Comparison of ENCODE assay signal across 20 mouse cellular contexts in genomic region chr7:45328841-45329475, GRCm38 (mm10). TPM values are rescaled to one million over a fixed set of nuclear protein-coding genes. Genes with fewer than 3 reads are reported as not detected.
DNase-seq lines count a peak whose midpoint lies in the region; ATAC-seq lines count a peak whose summit lies in the region.
"Had no signal": no experiment of that assay in that cellular context is flagged by ENCODE, and none has a peak within 500 bp of the region (broad histone marks: within the 10 kb centered on the region; RNA-seq: fewer than 3 reads in every experiment).

No protein-coding gene starts in this region.

- H3K36me3 ChIP-seq in heart, embryonic 10.5 days, result peaks cover 28% of the 10 kb centered on the region
- peaks cover 18% of the 10 kb centered on the region for H3K36me3 ChIP-seq in embryonic facial prominence, embryonic 14.5 days (ENCODE audit: control insufficient read depth, insufficient read depth, low read length)
- H3K36me3 ChIP-seq in heart, embryonic 12.5 days, result peaks cover 34% of the 10 kb centered on the region
- H3K36me3 ChIP-seq in limb, embryonic 15.5 days, result peaks cover 34% of the 10 kb centered on the region
- H3K36me3 ChIP-seq: forebrain, embryonic 12.5 days had no signal

- peak overlapping the region; percentile 79 for H3K27ac ChIP-seq in heart, embryonic 10.5 days
- H3K27ac ChIP-seq in embryonic facial prominence, embryonic 14.5 days (replicated peaks; ENCODE audit: low read depth, low read length), result 0 out of 2 replicates have a peak overlapping the region, but pooled peaks have one; percentile 10
- H3K27ac ChIP-seq in heart, embryonic 12.5 days (ENCODE audit: poor library complexity, severe bottlenecking), result peak overlapping the region; percentile 89
- peak overlapping the region; percentile 38; the same call in 1 of the 2 replicates for H3K27ac ChIP-seq in limb, embryonic 15.5 days
- H3K27ac ChIP-seq: forebrain, embryonic 12.5 days; macrophage; midbrain, embryonic 13.5 days had no signal

- no peak for DNase-seq in heart, embryonic 10.5 days (ENCODE audit: low spot score)
- no peak for DNase-seq in heart, adult 11 months
- no peak for DNase-seq in embryonic facial prominence, embryonic 14.5 days (ENCODE audit: low spot score)
- DNase-seq in lung, postnatal 36 days, result no peak
- no peak for DNase-seq in kidney, adult 8-10 months
- DNase-seq: adrenal gland, postnatal 36 days; cerebellum, adult 9-10 months; kidney, adult 2 months; kidney, postnatal 4 days; lung, embryonic 14.5 days; thymus, adult 2 months had no signal

- no peaks in the 10 kb centered on the region for H3K27me3 ChIP-seq in heart, embryonic 10.5 days (ENCODE audit: insufficient read depth, poor library complexity, severe bottlenecking)
- no peaks in the 10 kb centered on the region for H3K27me3 ChIP-seq in embryonic facial prominence, embryonic 14.5 days (replicated peaks; ENCODE audit: control insufficient read depth, insufficient read depth, low read length)
- no peaks in the 10 kb centered on the region for H3K27me3 ChIP-seq in heart, embryonic 12.5 days (replicated peaks)
- no peaks in the 10 kb centered on the region for H3K27me3 ChIP-seq in limb, embryonic 15.5 days

- WGBS in heart, embryonic 10.5 days, result 67% methylated on average over 13 of the region's 13 CpGs
- 78% methylated on average over 11 of the region's 13 CpGs for WGBS in embryonic facial prominence, embryonic 14.5 days
- 53% methylated on average over 13 of the region's 13 CpGs for WGBS in heart, embryonic 12.5 days
- 78% methylated on average over 13 of the region's 13 CpGs for WGBS in limb, embryonic 15.5 days

- peaks cover 53% of the 10 kb centered on the region for H3K4me1 ChIP-seq in heart, embryonic 10.5 days
- peaks cover 7% of the 10 kb centered on the region; the same call in 1 of the 2 replicates for H3K4me1 ChIP-seq in embryonic facial prominence, embryonic 14.5 days (ENCODE audit: control insufficient read depth, insufficient read depth, low read length)
- peaks cover 31% of the 10 kb centered on the region for H3K4me1 ChIP-seq in heart, embryonic 12.5 days (replicated peaks)
- H3K4me1 ChIP-seq in limb, embryonic 15.5 days, result peaks cover 13% of the 10 kb centered on the region

- no peak for ATAC-seq in embryonic facial prominence, embryonic 14.5 days (ENCODE audit: low read depth)
- no peak for ATAC-seq in heart, embryonic 12.5 days (ENCODE audit: insufficient number of reproducible peaks, low FRiP score)
- ATAC-seq in limb, embryonic 15.5 days (ENCODE audit: insufficient number of reproducible peaks, low FRiP score, low TSS enrichment, low read depth), result no peak
- ATAC-seq: hindbrain, embryonic 16.5 days; midbrain, embryonic 13.5 days had no signal

- H3K4me3 ChIP-seq in heart, embryonic 10.5 days, result no peak overlapping the region; the same call in 1 of the 2 replicates
- no peak overlapping the region for H3K4me3 ChIP-seq in embryonic facial prominence, embryonic 14.5 days (ENCODE audit: low read depth, low read length)
- no peak overlapping the region for H3K4me3 ChIP-seq in heart, embryonic 12.5 days
- H3K4me3 ChIP-seq in limb, embryonic 15.5 days, result no peak overlapping the region
- H3K4me3 ChIP-seq: forebrain, embryonic 12.5 days; midbrain, embryonic 13.5 days; myocyte had no signal

- no peaks in the 10 kb centered on the region for H3K9me3 ChIP-seq in heart, embryonic 10.5 days
- peaks cover 3% of the 10 kb centered on the region; the same call in 1 of the 2 replicates for H3K9me3 ChIP-seq in embryonic facial prominence, embryonic 14.5 days (ENCODE audit: control insufficient read depth, low read length)
- H3K9me3 ChIP-seq in heart, embryonic 12.5 days (replicated peaks), result peaks cover 7% of the 10 kb centered on the region
- H3K9me3 ChIP-seq in limb, embryonic 15.5 days, result no peaks in the 10 kb centered on the region
- H3K9me3 ChIP-seq: forebrain, embryonic 12.5 days had no signal

- peak overlapping the region; percentile 40; the same call in 1 of the 2 replicates for H3K9ac ChIP-seq in embryonic facial prominence, embryonic 14.5 days (ENCODE audit: low read depth, low read length)
- no peak overlapping the region for H3K9ac ChIP-seq in heart, embryonic 12.5 days
- no peak overlapping the region for H3K9ac ChIP-seq in limb, embryonic 15.5 days
- H3K9ac ChIP-seq: forebrain, embryonic 12.5 days; lung, embryonic 14.5 days; midbrain, embryonic 13.5 days had no signal

- H3K4me2 ChIP-seq in embryonic facial prominence, embryonic 14.5 days (ENCODE audit: low read depth, low read length), result no peak overlapping the region
- H3K4me2 ChIP-seq in heart, embryonic 12.5 days, result 0 out of 2 replicates have a peak overlapping the region, but pooled peaks have one; percentile 14
- H3K4me2 ChIP-seq in limb, embryonic 15.5 days, result no peak overlapping the region
- H3K4me2 ChIP-seq: forebrain, embryonic 12.5 days; liver, embryonic 11.5 days; lung, embryonic 14.5 days; midbrain, embryonic 13.5 days had no signal

RNA-seq across cellular contexts. Expression of gene Trpm4, which starts 4.6 kb away (rescaled TPM):
- polyA plus RNA-seq in heart, embryonic 10.5 days (2016; fragmentation: Nextera tagmentation; extraction: Ambion mirVana), result 13.5 and 15.2 TPM in 2 replicates
- 16.6 and 18.2 TPM in 2 replicates for polyA plus RNA-seq in embryonic facial prominence, embryonic 14.5 days (2014; fragmentation: Nextera tagmentation; extraction: Ambion mirVana)
- polyA plus RNA-seq in heart, embryonic 12.5 days (2016; fragmentation: Nextera tagmentation; extraction: Ambion mirVana), result 15.2 and 15.4 TPM in 2 replicates
- polyA plus RNA-seq in limb, embryonic 15.5 days (2015; fragmentation: Nextera tagmentation; extraction: Ambion mirVana), result 22.0 and 22.6 TPM in 2 replicates

RNA-seq across cellular contexts. Expression of gene Hrc, which starts 6.1 kb away (rescaled TPM):
- polyA plus RNA-seq in heart, embryonic 10.5 days (2016; fragmentation: Nextera tagmentation; extraction: Ambion mirVana), result 17.9 and 31.4 TPM in 2 replicates
- 11.0 and 15.8 TPM in 2 replicates for polyA plus RNA-seq in embryonic facial prominence, embryonic 14.5 days (2014; fragmentation: Nextera tagmentation; extraction: Ambion mirVana)
- 25.5 and 26.9 TPM in 2 replicates for polyA plus RNA-seq in heart, embryonic 12.5 days (2016; fragmentation: Nextera tagmentation; extraction: Ambion mirVana)
- polyA plus RNA-seq in limb, embryonic 15.5 days (2015; fragmentation: Nextera tagmentation; extraction: Ambion mirVana), result 6.5 and 15.1 TPM in 2 replicates
- polyA plus RNA-seq: macrophage had no signal

RNA-seq across cellular contexts. Expression of gene Ppfia3, which starts 37.9 kb away (rescaled TPM):
- 2.4 and 2.9 TPM in 2 replicates for polyA plus RNA-seq in heart, embryonic 10.5 days (2016; fragmentation: Nextera tagmentation; extraction: Ambion mirVana)
- polyA plus RNA-seq in embryonic facial prominence, embryonic 14.5 days (2014; fragmentation: Nextera tagmentation; extraction: Ambion mirVana), result 4.8 and 6.9 TPM in 2 replicates
- polyA plus RNA-seq in heart, embryonic 12.5 days (2016; fragmentation: Nextera tagmentation; extraction: Ambion mirVana), result 2.6 and 3.3 TPM in 2 replicates
- polyA plus RNA-seq in limb, embryonic 15.5 days (2015; fragmentation: Nextera tagmentation; extraction: Ambion mirVana), result 7.8 and 9.1 TPM in 2 replicates
- polyA plus RNA-seq: macrophage had no signal

RNA-seq across cellular contexts. Expression of gene Lin7b, which starts 41.4 kb away (rescaled TPM):
- 0.59 and 1.4 TPM in 2 replicates for polyA plus RNA-seq in heart, embryonic 10.5 days (2016; fragmentation: Nextera tagmentation; extraction: Ambion mirVana)
- polyA plus RNA-seq in embryonic facial prominence, embryonic 14.5 days (2014; fragmentation: Nextera tagmentation; extraction: Ambion mirVana), result 2.4 TPM in 2 replicates
- polyA plus RNA-seq in heart, embryonic 12.5 days (2016; fragmentation: Nextera tagmentation; extraction: Ambion mirVana), result 0.82 and 1.1 TPM in 2 replicates
- polyA plus RNA-seq in limb, embryonic 15.5 days (2015; fragmentation: Nextera tagmentation; extraction: Ambion mirVana), result 2.3 and 2.5 TPM in 2 replicates
- polyA plus RNA-seq: liver, embryonic 11.5 days; macrophage had no signal

RNA-seq across cellular contexts. Expression of gene Slc6a21, which starts 51.6 kb away (rescaled TPM):
- polyA plus RNA-seq in heart, embryonic 10.5 days (2016; fragmentation: Nextera tagmentation; extraction: Ambion mirVana), result not detected in 2 replicates
- polyA plus RNA-seq in embryonic facial prominence, embryonic 14.5 days (2014; fragmentation: Nextera tagmentation; extraction: Ambion mirVana), result not detected in 2 replicates
- polyA plus RNA-seq in heart, embryonic 12.5 days (2016; fragmentation: Nextera tagmentation; extraction: Ambion mirVana), result not detected in 2 replicates
- not detected in 2 replicates for polyA plus RNA-seq in limb, embryonic 15.5 days (2015; fragmentation: Nextera tagmentation; extraction: Ambion mirVana)
- polyA plus RNA-seq: forebrain, embryonic 12.5 days; hindbrain, embryonic 16.5 days; liver, embryonic 11.5 days; lung, embryonic 14.5 days; macrophage; midbrain, embryonic 13.5 days; myocyte; small intestine, adult 2 months had no signal

Comparison
In these comparisons a context has a peak if more than half of its experiments do, and no peak if none do; other contexts are left out.
1. H3K27ac ChIP-seq: peak in every context shown above with its lines; median percentile 89 in heart, embryonic 12.5 days; 79 in heart, embryonic 10.5 days; 38 in limb, embryonic 15.5 days; 10 in embryonic facial prominence, embryonic 14.5 days.